Mouse (Mus musculus) lung, embryonic 14.5 days (tissue): ENCODE measurements at regions not wholly inside any gene's neighbourhood (a gene's known extent, or its start where the extent isn't known, plus 50 kb on each side); places are given as distances from the start of the nearest gene placed in this dataset.
A peak's percentile ranks its signal among the peaks of the same experiment; 100 is the strongest.

Source experiments
- ATAC-seq: fragments of 200-750 bp; cut with Nextera tagmentation; 2 replicates; pipeline ENCODE4 v1.8.0; 2017; ENCODE audit warnings: mild to moderate bottlenecking, moderate TSS enrichment, moderate library complexity; ENCODE audit not compliant: insufficient read depth
- DNase-seq: peaks from one replicate; pipeline ENCODE4 v3.0.0-alpha.2; 2015
- H3K27ac ChIP-seq: fragments of 300-500 bp; sonication (generic); 2 replicates; pipeline ENCODE4 v1.5.1; 2014; ENCODE audit warnings: low read depth, mild to moderate bottlenecking, moderate library complexity
- H3K27me3 ChIP-seq: fragments of 300-500 bp; sonication (generic); 2 replicates; pipeline ENCODE4 v1.6.1; 2014; ENCODE audit warnings: low read length, control low read depth; ENCODE audit not compliant: insufficient read depth
- H3K36me3 ChIP-seq: fragments of 300-500 bp; sonication (generic); 2 replicates; pipeline ENCODE4 v1.6.1; 2014; ENCODE audit warnings: control low read depth; ENCODE audit not compliant: insufficient read depth
- H3K4me1 ChIP-seq: fragments of 300-500 bp; sonication (generic); 2 replicates; pipeline ENCODE4 v1.6.1; 2014; ENCODE audit warnings: antibody characterized with exemption, control low read depth; ENCODE audit not compliant: insufficient read depth
- H3K4me2 ChIP-seq: fragments of 300-500 bp; sonication (generic); 2 replicates; pipeline ENCODE4 v1.6.1; 2014; ENCODE audit warnings: mild to moderate bottlenecking
- H3K4me3 ChIP-seq: fragments of 300-500 bp; sonication (generic); 2 replicates; pipeline ENCODE4 v1.5.1; 2014; ENCODE audit warnings: low read depth, low read length
- H3K9ac ChIP-seq: fragments of 300-500 bp; sonication (generic); 2 replicates; pipeline ENCODE4 v1.6.1; 2014
- H3K9me3 ChIP-seq: fragments of 300-500 bp; sonication (generic); 2 replicates; pipeline ENCODE4 v1.6.1; 2016; ENCODE audit warnings: low read depth, low read length, control low read depth
- CTCF ChIP-seq: IDR thresholded peaks from 2 replicates; pipeline ENCODE4 v1.5.1; 2016; ENCODE audit warnings: antibody characterized with exemption, low read depth
- WGBS: fragments of 180-500 bp; shearing (Covaris S2); extraction: QIAGEN DNeasy Blood & Tissue Kit; methylation state at CpG from one replicate; pipeline ENCODE4 v1.1.7; 2014; 5-methylcytosine and 5-hydroxymethylcytosine counted together

- DNase-seq (no peak), ATAC-seq (no peak)
- Histone ChIP-seq H3K9ac (no peak overlapping the region), H3K4me1 (no peaks in the 10 kb centered on the region), H3K27ac (no peak overlapping the region), H3K36me3 (no peaks in the 10 kb centered on the region), H3K9me3 (no peaks in the 10 kb centered on the region), H3K4me3 (no peak overlapping the region), H3K27me3 (no peaks in the 10 kb centered on the region), H3K4me2 (no peak overlapping the region)
- no peak for TF ChIP-seq CTCF
- 83% methylated on average over 10 of the region's 10 CpGs for WGBS
Measured at GRCm38 (mm10) chr8:39315521-39316233, 1359.2 kb upstream of the Adam24 start.

- H3K4me1 ChIP-seq, result no peaks in the 10 kb centered on the region
- no peak overlapping the region for H3K9ac ChIP-seq
- no peaks in the 10 kb centered on the region for H3K27me3 ChIP-seq
- DNase-seq (no peak), ATAC-seq (no peak)
- H3K4me2 ChIP-seq, result no peak overlapping the region
- H3K36me3 ChIP-seq, result no peaks in the 10 kb centered on the region
- WGBS, result 73% methylated on average over 4 of the region's 4 CpGs
- no peak overlapping the region for H3K27ac ChIP-seq
- H3K4me3 ChIP-seq, result no peak overlapping the region
- no peaks in the 10 kb centered on the region for H3K9me3 ChIP-seq
- no peak for TF ChIP-seq CTCF
Measured at GRCm38 (mm10) chr8:39316234-39316568, 1358.7 kb upstream of the Adam24 start.

GRCm38 (mm10) chr8:39329378-39329777 lies 1345.5 kb upstream of the Adam24 start:
- Histone ChIP-seq H3K36me3 (no peaks in the 10 kb centered on the region), H3K9ac (no peak overlapping the region), H3K9me3 (no peaks in the 10 kb centered on the region), H3K4me3 (no peak overlapping the region), H3K27me3 (no peaks in the 10 kb centered on the region), H3K4me2 (no peak overlapping the region), H3K27ac (no peak overlapping the region), H3K4me1 (no peaks in the 10 kb centered on the region)
- TF ChIP-seq CTCF, result no peak
- WGBS, result 83% methylated on average over 1 of the region's 1 CpGs
- DNase-seq (no peak), ATAC-seq (no peak)

- Histone ChIP-seq H3K4me1 (no peaks in the 10 kb centered on the region), H3K27ac (no peak overlapping the region), H3K4me3 (no peak overlapping the region), H3K36me3 (no peaks in the 10 kb centered on the region), H3K27me3 (no peaks in the 10 kb centered on the region), H3K9me3 (no peaks in the 10 kb centered on the region), H3K9ac (no peak overlapping the region), H3K4me2 (no peak overlapping the region)
- WGBS, result 52% methylated on average over 3 of the region's 3 CpGs
- DNase-seq, result no peak
- no peak for TF ChIP-seq CTCF
- no peak for ATAC-seq
Measured at GRCm38 (mm10) chr8:39344731-39345130, 1330.1 kb upstream of the Adam24 start.

GRCm38 (mm10) chr8:39346471-39346870 lies 1328.4 kb upstream of the Adam24 start:
- no peaks in the 10 kb centered on the region for H3K4me1 ChIP-seq
- H3K4me3 ChIP-seq, result no peak overlapping the region
- DNase-seq, result no peak
- no peaks in the 10 kb centered on the region for H3K9me3 ChIP-seq
- no peak for TF ChIP-seq CTCF
- no peaks in the 10 kb centered on the region for H3K36me3 ChIP-seq
- H3K27me3 ChIP-seq, result no peaks in the 10 kb centered on the region
- no peak for ATAC-seq
- no peak overlapping the region for H3K9ac ChIP-seq
- no peak overlapping the region for H3K4me2 ChIP-seq
- WGBS, result 62% methylated on average over 1 of the region's 1 CpGs
- no peak overlapping the region for H3K27ac ChIP-seq

- Histone ChIP-seq H3K27ac (no peak overlapping the region), H3K4me3 (no peak overlapping the region), H3K36me3 (no peaks in the 10 kb centered on the region), H3K4me1 (no peaks in the 10 kb centered on the region), H3K4me2 (no peak overlapping the region), H3K9me3 (no peaks in the 10 kb centered on the region), H3K27me3 (no peaks in the 10 kb centered on the region), H3K9ac (no peak overlapping the region)
- WGBS, result 74% methylated on average over 3 of the region's 3 CpGs
- DNase-seq, result peak; percentile 8
- TF ChIP-seq CTCF, result no peak
- no peak for ATAC-seq
Measured at GRCm38 (mm10) chr8:39348956-39349355, 1325.9 kb upstream of the Adam24 start.

- Histone ChIP-seq H3K9ac (no peak overlapping the region), H3K9me3 (no peaks in the 10 kb centered on the region), H3K36me3 (no peaks in the 10 kb centered on the region), H3K4me3 (no peak overlapping the region), H3K4me2 (no peak overlapping the region), H3K4me1 (no peaks in the 10 kb centered on the region), H3K27ac (no peak overlapping the region), H3K27me3 (no peaks in the 10 kb centered on the region)
- WGBS, result 70% methylated on average over 3 of the region's 3 CpGs
- TF ChIP-seq CTCF, result no peak
- ATAC-seq (no peak), DNase-seq (no peak)
Measured at GRCm38 (mm10) chr8:39355412-39355811, 1319.5 kb upstream of the Adam24 start.

GRCm38 (mm10) chr8:39357111-39357510 lies 1317.8 kb upstream of the Adam24 start:
- 77% methylated on average over 1 of the region's 1 CpGs for WGBS
- no peaks in the 10 kb centered on the region for H3K4me1 ChIP-seq
- no peaks in the 10 kb centered on the region for H3K27me3 ChIP-seq
- no peak overlapping the region for H3K4me3 ChIP-seq
- TF ChIP-seq CTCF, result no peak
- no peak overlapping the region for H3K4me2 ChIP-seq
- no peaks in the 10 kb centered on the region for H3K9me3 ChIP-seq
- ATAC-seq (no peak), DNase-seq (no peak)
- no peak overlapping the region for H3K9ac ChIP-seq
- no peak overlapping the region for H3K27ac ChIP-seq
- no peaks in the 10 kb centered on the region for H3K36me3 ChIP-seq
